Mouse (Mus musculus) inflammation-experienced regulatory T-cells, adult 6 months (primary cell): ENCODE data around the gene Gm8677. TPM values are rescaled to one million over a fixed set of nuclear protein-coding genes. Genes with fewer than 3 reads are reported as not detected.
"Not testable (repeated sequence)": the region's sequence is repeated elsewhere in the genome, so short reads cannot be mapped to it uniquely, and the experiment has no call there.

Experiments used
- ATAC-seq: one replicate; pipeline ENCODE4 v1.8.0; 2017
- polyA plus RNA-seq, 3 experiments: library from polyadenylated mRNA; unstranded; fragments of 100-300 nt; shearing (Covaris generic); gene quantifications; one replicate each; pipeline ENCODE4 v1.2.1; 2017

Gene Gm8677
- not detected for polyA plus RNA-seq

DNA sequence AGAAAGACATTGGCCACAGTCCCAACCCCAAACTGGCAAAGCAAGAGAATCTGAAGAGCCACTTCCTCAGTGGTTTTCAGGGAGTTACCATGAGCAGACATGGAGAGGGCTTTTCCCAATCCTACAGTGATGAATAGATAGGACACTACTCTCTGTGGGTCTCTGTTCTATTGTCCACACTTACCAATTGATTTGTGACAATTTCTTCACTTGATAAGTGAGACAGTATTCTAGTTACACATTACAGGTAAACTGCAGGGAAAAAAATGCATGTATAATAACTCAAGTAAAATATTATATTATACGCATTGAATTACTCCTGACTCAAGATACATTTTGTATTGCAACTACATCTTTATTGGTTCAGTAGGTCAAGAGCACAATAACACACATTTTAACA, at the start of gene Gm8677:
Gm8677 (minus strand) TSS at position 101 of the 400 bp plus-strand sequence.
- not testable (repeated sequence) for ATAC-seq

DNA sequence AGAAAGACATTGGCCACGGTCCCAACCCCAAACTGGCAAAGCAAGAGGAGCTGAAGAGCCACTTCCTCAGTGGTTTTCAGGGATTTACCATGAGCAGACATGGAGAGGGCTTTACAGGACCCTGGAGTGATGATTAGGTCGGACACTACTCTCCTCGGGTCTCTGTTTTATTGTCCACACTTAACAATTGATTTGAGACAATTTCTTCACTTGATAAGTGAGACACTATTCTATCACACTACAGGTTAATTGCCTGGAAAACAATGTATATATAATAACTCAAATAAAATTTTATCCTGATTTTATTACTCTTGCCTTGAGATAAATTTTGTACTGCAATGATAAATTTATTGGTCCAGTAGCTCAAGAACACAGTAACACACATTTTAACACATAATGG, 30.6 kb upstream of the Gm8677 start, which contains the start of gene Gm4201:
Gm4201 (minus strand) TSS at position 101 of the 400 bp plus-strand sequence.
- ATAC-seq, result not testable (repeated sequence)

- not testable (repeated sequence) for ATAC-seq
Measured at GRCm38 (mm10) chr7:22522667-22523066, 12.0 kb downstream of the Gm8677 start, which contains the start of gene Vmn1r152. Gene Vmn1r152 (plus strand): TSS chr7:22522967.

- not testable (repeated sequence) for ATAC-seq
Measured at GRCm38 (mm10) chr7:22499578-22499977, 35.1 kb downstream of the Gm8677 start, which contains the start of gene Vmn1r151. Gene Vmn1r151 (minus strand): TSS chr7:22499678.

Other genes with a start within 250 kb of the Gm8677 start
- not detected for gene Gm4187, start 205.2 kb downstream of the Gm8677 start, polyA plus RNA-seq
- gene Gm8660, start 163.8 kb downstream of the Gm8677 start, polyA plus RNA-seq, result not detected
- not detected for gene Vmn1r148, start 121.3 kb downstream of the Gm8677 start, polyA plus RNA-seq
- not detected for gene Vmn1r149, start 96.7 kb downstream of the Gm8677 start, polyA plus RNA-seq
- gene Gm10665, start 70.8 kb downstream of the Gm8677 start, polyA plus RNA-seq, result not detected
- gene Vmn1r151, start 35.2 kb downstream of the Gm8677 start, polyA plus RNA-seq, result not detected
- not detected for gene Vmn1r152, start 11.9 kb downstream of the Gm8677 start, polyA plus RNA-seq
- gene Gm4201, start 30.5 kb upstream of the Gm8677 start, polyA plus RNA-seq, result not detected
- gene Gm4565, start 53.2 kb upstream of the Gm8677 start, polyA plus RNA-seq, result not detected
- gene Vmn1r155, start 123.1 kb upstream of the Gm8677 start, polyA plus RNA-seq, result not detected
- gene Gm8693, start 157.4 kb upstream of the Gm8677 start, polyA plus RNA-seq, result not detected
- gene Gm4567, start 184.8 kb upstream of the Gm8677 start, polyA plus RNA-seq, result not detected
- gene Vmn1r157, start 226.8 kb upstream of the Gm8677 start, polyA plus RNA-seq, result not detected